Mouse (Mus musculus) frontal cortex, adult (tissue): ENCODE measurements around the gene Mfsd4b5.
"Not testable (repeated sequence)": the region's sequence is repeated elsewhere in the genome, so short reads cannot be mapped to it uniquely, and the experiment has no call there.

Experiments
- ATAC-seq: cut with Nextera tagmentation; 2 replicates; pipeline ENCODE4 v1.9.2; 2017; ENCODE audit warnings: mild to moderate bottlenecking, moderate library complexity, mixed read lengths; ENCODE audit not compliant: low TSS enrichment

Mfsd4b5 gene

DNA sequence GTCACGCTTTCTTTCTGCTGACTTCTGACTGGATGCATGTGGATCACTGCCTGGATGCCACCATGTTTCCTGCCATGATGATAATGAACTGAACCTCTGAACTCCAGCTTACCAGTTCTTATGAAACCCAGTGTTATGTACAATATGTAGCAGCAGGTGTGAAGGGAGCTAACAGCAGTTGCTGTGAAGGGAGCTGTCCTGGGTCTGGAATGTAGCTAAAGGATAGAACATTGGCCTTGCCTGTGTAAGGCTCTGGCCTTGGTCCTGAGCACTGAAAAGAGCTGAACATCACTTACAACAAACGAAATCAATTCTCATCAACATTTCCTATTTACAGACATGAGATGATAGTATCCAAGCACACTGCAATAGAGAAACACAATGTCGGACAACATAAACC is 18.9 kb downstream of the Mfsd4b5 start:
- no peak for ATAC-seq

DNA sequence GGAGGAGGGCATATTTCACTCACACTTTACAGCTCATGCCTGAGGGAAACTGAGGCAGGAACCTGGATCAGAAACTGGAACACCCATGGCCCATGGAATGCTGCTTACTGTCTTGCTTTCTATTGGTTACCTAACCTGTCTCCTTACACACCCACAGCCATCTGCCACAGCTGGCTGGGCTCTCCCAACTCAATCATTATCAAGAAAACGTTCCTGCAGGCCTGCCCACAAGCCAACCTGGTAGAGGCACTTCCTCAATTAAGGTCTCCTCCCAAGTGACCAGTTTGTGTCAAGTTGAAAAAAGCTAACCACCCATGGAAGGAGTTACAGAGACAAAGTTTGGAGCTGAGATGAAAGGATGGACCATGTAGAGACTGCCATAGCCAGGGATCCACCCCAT is 24.5 kb downstream of the Mfsd4b5 start:
- ATAC-seq: no peak

DNA sequence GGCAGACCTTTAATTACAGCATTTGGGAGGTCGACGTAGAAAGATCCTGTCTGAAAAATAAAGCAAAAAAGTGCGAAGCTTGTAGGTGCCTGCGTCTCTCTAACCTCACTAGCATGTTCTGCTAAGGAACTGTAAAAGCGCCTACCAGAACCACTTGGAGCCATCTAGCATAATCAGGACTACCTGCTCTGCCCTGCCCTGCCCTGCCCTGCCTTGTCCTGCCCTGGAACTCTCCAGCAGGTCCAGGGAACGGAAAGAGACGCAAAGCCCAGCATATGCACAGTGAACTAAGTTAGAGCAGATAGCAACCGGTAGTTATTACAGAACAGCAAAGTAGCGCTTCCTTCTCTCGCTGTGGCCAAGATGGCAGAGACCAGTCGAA is 26.0 kb downstream of the Mfsd4b5 start:
- 0 out of 2 replicates have a peak, but pooled peaks have one; percentile 5 for ATAC-seq

DNA sequence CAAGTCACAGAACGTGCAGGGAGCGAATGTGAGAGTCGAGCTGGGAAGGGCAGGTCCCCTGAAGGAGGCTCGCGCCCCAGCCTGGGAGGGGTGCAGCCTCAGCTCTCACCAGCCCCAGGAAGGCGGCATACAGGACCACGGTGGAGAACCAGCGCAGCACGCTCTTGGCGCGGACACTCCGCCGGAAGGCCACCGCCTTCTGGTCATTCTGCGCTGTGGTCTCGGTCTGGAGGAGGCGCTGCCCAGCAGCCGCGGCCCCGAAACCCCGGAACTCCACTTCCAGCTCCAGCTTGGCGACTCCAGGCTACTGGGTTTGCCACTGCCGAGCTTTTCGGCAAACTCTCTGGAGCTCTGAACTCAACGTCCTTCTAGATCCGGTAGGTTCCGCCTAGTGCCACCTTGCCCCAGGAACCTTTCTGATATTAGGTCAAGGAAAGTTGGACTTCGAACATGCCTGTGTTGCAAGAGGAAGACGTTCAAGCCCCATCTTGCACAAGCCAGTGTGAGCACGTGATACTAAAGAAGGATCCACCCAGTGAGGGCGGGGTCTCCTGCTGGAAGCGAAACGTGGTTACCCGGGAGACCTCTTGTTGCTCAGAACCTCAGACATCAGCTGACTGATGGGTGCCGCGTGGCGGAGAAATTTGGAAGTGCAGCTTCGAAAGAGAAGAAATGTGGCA is 26.5 kb downstream of the Mfsd4b5 start, which contains the start of gene Mfsd4b3:
Gene Mfsd4b3, minus strand, starts transcription at position 393 of the 680 bp plus-strand sequence.
- ATAC-seq: peak; percentile 96

DNA sequence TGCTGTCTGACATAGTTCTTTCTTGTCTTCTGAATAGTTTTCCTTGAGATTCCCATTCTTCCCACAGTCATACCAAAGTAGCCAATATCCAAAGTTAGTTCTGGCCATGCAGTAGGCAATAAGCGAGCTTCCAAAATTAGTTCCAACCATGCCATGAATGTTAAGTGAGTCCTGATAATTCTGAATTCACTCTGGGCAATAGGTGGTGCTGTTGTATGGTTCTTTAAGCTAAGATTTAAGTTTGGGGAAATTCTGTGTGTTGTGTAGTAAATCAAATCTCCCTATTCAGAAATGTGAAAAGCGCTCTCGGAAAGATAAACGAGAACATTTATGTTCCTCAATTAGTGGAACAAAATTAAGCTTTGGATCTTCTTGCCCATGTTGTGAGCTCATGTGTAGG is 28.2 kb downstream of the Mfsd4b5 start:
- peak; percentile 73 for ATAC-seq

DNA sequence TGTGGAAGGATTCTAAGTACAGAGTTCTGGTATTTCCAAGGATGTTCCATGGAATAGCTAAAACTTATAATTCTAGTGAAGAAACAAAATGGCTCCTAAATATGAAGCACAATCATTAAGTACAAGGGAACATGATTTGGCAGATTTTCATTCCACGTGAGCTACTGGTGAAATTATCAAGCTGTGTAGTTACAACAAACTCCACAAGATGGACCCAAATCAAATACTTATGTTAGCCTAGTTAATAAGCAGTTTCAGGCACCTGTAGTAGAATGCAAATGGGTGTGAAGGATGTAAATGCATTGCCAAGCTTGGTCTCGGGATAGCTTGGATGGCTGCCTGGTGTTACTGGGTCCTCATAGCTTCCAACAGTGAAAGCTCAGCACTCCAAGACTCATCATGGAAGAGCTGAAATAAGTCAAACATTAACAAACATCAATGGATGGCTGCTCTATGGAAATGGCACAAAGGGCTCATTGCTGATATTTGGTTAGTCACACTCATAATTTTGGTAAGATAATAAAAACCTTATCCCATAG is 30.0 kb downstream of the Mfsd4b5 start:
- no peak for ATAC-seq

DNA sequence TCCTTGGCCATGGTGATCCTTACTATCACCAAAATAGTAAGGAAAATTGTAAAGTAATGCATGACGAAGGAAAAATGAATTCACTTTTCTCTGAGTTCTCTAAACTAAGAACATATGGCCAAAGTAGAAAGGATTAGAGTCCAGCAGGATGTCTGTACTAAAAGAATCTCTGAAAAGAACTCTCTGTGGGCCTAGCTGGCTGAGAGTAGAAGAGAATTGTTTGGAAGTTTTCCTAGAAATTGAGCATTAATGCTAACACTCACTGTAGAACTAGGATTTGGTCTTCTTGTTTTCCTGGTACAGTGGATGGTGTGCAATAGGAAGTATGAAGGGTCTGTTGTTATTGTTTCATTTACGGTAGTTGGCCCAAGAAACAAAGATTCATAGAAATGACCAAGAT is 31.3 kb downstream of the Mfsd4b5 start:
- ATAC-seq: no peak

DNA sequence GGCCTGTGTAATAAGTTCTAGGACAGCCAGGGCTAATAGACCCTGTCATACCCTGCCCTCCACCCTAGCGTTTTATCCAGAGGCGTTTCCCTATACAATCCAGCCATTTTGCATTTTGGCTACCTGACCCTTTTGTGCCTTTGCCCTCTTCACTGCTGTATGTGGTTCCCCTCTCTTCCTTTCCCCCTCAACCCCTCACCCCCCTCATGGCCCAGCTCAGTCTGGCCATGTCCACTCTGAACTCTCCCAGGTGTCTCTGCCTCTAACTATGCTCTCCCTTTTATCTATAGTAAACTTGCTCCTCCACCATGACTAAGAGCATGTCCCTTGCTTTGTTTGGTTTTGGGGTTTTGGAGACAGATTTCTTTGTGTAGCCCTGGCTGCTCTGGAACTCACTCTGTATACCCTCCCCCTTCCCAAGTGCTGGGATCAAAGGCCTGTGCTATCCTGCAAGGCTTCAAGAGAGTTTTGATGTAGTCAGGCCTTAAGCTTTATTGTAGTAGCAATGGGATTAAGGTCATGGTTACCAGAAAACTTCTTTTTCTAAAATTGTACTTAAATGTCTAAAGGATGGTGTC is 37.0 kb downstream of the Mfsd4b5 start:
- no peak for ATAC-seq

DNA sequence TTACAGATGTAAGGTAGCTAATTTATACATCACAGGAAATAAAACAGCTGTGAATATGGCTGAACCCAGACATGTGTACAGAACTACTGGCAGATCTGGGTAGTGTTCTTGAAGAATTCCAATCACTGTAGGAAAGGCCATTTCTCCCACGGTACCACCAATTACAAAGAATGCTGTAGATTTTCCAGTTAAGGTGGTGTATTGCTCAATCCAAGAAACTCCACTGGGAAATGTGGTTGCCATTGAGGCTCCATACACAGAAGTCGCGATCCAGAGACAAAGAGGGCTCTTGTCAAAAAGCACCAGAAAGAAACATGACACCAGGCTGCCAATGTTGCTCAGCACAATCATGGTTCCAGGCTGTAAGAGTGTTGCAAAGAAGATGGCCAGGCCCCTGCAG is 39.3 kb downstream of the Mfsd4b5 start:
- not testable (repeated sequence) for ATAC-seq

DNA sequence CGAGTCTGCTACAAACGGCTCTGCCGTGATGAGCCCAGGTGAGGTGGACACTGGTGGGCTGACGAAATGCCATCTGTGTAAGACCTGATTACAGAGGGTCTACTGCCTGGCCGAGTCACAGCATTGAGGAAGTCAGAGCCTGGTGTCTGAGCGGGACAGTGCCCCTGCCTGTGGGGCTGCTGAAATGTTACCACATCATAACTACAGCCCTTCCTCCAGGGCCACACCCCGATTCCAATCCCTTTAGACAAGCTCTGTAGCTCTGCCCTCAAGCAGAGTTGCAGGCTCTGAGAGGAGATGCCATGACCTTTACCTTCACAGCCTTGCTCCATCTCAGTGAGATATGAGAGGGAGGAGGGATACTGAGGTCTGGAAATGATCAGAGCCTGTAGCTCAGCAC is 49.9 kb downstream of the Mfsd4b5 start:
- ATAC-seq: no peak

DNA sequence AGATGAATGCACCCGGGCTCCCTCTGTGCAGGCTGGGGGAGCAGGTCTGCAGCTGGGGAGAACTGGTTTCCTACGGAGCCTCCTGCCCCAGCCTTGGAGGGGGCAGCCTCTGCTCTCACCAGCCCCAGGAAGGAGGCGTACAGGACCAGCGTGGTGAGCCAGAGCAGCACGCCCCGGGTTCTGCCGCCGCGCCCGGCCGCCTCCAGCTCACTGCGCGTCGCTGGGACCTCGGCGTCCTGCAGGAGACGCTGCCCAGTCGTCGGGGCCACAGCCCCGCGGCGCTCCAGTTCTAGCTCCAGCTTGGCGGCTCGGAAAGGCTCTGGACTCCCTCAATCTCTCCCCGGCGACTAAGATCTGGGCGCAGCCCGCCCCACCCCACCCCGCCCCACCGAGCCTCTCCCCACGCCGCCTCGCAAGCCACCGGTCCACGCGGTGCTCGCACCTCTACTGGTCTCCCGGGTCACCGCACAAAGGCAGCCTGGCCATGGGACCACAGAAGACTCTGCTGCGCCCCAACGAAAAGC is 59.8 kb downstream of the Mfsd4b5 start, which contains the start of gene Mfsd4b2:
Gene Mfsd4b2, minus strand, starts transcription at position 308 of the 524 bp plus-strand sequence.
- peak; percentile 65 for ATAC-seq

DNA sequence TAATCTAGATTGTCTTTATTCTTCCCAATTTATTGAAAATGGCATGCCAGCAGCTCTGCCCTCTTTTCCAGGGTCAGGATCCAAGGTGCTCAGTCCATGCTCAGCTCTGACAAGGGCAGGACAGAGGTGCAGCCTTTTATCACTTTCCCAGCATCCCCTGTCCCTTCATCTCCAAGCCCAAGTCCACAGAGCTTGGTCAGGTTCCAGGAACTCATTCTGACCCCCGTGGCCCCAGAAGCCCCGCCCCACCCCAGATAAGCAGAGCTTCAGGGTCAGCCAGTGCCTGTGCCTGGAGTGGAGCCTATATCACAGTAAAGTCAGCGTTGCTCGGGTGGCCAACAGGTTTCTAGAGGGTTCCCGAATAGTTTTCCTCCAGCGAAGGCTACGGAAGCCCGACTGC is 61.9 kb downstream of the Mfsd4b5 start:
- not testable (repeated sequence) for ATAC-seq

DNA sequence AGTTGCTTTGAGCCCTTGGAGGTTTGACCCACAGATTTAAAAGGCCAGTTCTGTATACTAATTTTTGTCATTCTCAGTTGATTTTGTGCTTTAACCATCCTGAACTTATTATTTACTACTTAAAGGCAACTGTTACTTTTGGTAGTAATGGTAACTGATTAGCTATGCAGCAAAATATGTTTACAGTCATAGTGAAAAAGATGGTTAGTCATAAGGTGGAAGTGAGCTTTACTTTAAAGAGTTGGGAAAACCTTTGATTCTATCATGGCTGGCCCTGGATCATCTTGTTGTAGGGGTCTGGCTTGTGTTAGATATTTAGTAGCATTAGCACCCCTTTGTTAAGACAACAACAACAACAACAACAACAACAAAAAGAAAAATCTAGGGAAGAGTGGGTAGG is 73.8 kb downstream of the Mfsd4b5 start:
- no peak for ATAC-seq

DNA sequence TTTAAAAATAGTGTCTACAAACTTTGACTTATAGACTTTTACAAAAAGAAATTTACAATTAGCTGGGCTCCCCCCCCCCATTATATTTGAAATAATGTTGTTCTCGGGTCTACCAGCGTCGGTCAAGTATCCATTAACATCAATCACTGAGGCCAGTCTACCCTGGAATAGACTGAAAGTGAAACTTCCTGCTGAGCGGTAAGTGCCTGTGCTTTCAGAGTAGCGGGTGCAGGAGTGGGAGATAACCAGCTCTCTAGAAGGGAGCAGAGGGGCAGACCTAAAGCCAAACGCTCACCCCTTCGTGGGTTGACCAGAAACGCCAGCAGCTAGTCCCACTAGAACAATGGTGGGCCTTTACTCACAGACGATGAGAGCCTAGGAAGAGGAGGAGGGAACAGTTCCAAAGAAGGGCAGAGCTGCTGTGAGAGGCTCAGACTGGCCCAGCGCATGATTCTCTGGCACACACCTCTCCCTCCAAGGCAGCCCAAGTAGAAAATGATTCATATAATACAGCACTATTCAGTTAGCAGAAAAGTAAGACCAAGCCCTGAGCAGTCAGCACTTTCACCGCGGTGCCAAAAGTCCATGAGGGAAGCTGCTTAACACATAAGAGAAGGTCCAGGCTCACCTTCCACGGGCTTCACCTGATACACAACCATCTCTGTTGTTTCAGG is 77.5 kb downstream of the Mfsd4b5 start:
- ATAC-seq: no peak
